Mouse (Mus musculus): Measurements from ENCODE around the gene Morf4l2. TPM values are rescaled to one million over a fixed set of nuclear protein-coding genes. Genes with fewer than 3 reads are reported as not detected.

The Morf4l2 gene
- polyA plus RNA-seq (2015; fragmentation: Nextera tagmentation; extraction: Ambion mirVana) = 558 and 567 TPM in 2 replicates

- H3K4me2 ChIP-seq = peak within 1 kb of the TSS; percentile 50
- H3K4me3 ChIP-seq = peak within 1 kb of the TSS; percentile 52
- ATAC-seq (replicated peaks) = no peak
- 0 out of 2 replicates have a peak within 1 kb of the TSS, but pooled peaks have one; percentile 48 for H3K9ac ChIP-seq
- peak within 1 kb of the TSS; percentile 93 for H3K27ac ChIP-seq
- WGBS = 83% methylated on average over 12 of the region's 12 CpGs
- no peaks in the 10 kb centered on the region for H3K36me3 ChIP-seq (replicated peaks)
- H3K9me3 ChIP-seq = no peaks in the 10 kb centered on the region
- peaks cover 6% of the 10 kb centered on the region for H3K4me1 ChIP-seq
- H3K27me3 ChIP-seq (replicated peaks) = no peaks in the 10 kb centered on the region
Observed at GRCm38 (mm10) chrX:136743459-136743858, at the start of gene Morf4l2. Morf4l2 (minus strand) TSS chrX:136743690.

DNA sequence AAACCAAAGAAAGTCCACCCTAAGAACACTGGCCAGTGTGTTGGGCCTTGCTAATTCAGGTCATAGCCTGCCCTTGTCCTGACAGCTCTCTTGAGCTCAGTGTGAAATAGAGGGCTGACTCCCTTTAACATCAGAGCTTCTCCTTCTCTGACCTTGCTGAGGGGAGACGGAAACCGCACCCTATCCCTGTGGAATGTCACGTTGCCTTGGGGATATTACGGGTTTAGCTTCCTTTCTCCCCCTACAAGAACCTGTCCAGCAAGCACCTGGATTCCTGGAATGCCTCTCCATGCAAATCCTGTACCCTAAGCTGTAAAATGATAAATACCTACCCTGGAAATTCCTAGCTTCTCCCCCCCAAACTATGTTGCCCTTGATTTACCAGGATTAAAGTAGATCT lies 46.0 kb upstream of the Morf4l2 start:
- H3K4me2 ChIP-seq = no peak overlapping the region
- no peak overlapping the region for H3K4me3 ChIP-seq
- ATAC-seq (replicated peaks) = no peak
- WGBS = 92% methylated on average over 4 of the region's 4 CpGs
- H3K9ac ChIP-seq = no peak overlapping the region
- no peaks in the 10 kb centered on the region for H3K27me3 ChIP-seq (replicated peaks)
- no peaks in the 10 kb centered on the region for H3K4me1 ChIP-seq
- H3K36me3 ChIP-seq (replicated peaks) = no peaks in the 10 kb centered on the region
- H3K9me3 ChIP-seq = no peaks in the 10 kb centered on the region
- H3K27ac ChIP-seq = no peak overlapping the region

GRCm38 (mm10) chrX:136780041-136780440 lies 36.6 kb upstream of the Morf4l2 start, which contains the start of gene Glra4:
Glra4 (minus strand) TSS chrX:136780141.
- 81% methylated on average over 3 of the region's 3 CpGs for WGBS
- H3K27me3 ChIP-seq (replicated peaks) = no peaks in the 10 kb centered on the region
- ATAC-seq (replicated peaks) = no peak

DNA sequence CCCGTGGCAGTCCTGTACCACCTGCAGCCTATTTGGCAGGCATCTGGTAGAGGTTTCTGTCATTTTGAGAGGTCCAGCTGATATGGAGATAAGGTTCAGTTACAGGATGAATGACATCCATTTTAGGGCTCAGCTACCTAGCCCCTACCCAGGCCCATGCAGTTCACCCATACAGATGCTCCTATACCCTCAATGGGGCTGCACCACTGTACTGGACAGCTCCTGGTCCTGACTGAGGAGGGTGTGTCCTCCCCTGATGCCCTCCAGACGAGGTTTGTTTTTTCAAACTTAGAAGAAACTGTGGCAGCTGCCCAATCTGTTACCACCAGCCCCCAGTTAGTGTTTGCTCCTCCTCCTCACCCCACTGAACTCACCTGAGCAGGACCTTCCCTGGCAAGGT lies 35.8 kb upstream of the Morf4l2 start:
- 55% methylated on average over 2 of the region's 2 CpGs for WGBS
- H3K4me2 ChIP-seq = no peak overlapping the region
- no peaks in the 10 kb centered on the region for H3K27me3 ChIP-seq (replicated peaks)
- no peaks in the 10 kb centered on the region for H3K4me1 ChIP-seq
- no peak for ATAC-seq (replicated peaks)
- no peak overlapping the region for H3K4me3 ChIP-seq
- no peaks in the 10 kb centered on the region for H3K9me3 ChIP-seq
- no peak overlapping the region for H3K27ac ChIP-seq
- no peak overlapping the region for H3K9ac ChIP-seq
- no peaks in the 10 kb centered on the region for H3K36me3 ChIP-seq (replicated peaks)

More at GRCm38 (mm10) chrX:136780041-136780440, 36.6 kb upstream of the Morf4l2 start, which contains the start of gene Glra4:
- H3K9ac ChIP-seq = no peak within 1 kb of the TSS
- no peak within 1 kb of the TSS for H3K27ac ChIP-seq
- H3K9me3 ChIP-seq = no peaks in the 10 kb centered on the region
- no peak within 1 kb of the TSS for H3K4me3 ChIP-seq
- no peak within 1 kb of the TSS for H3K4me2 ChIP-seq
- no peaks in the 10 kb centered on the region for H3K4me1 ChIP-seq
- no peaks in the 10 kb centered on the region for H3K36me3 ChIP-seq (replicated peaks)

DNA sequence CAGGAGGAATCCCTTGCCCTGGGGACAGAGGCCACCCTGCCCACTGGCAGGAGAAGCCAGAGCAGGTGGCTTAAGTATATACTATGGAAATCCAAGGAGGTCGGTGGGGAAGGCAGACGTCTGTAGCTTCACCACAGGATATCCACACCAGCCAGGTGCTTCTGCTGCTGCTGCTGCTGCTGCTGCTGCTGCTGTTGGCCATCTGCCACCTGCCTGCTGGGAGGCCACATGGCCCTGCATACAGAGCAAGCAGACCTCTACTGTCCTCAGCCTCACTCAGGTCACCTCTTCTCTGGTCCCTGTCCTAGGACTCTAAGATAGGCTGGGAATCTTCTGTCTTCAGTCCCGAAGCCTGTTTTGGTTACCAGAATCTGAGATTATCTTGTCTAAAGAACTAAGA lies 34.6 kb upstream of the Morf4l2 start:
- Histone ChIP-seq H3K4me3 (no peak overlapping the region), H3K4me1 (no peaks in the 10 kb centered on the region), H3K9ac (no peak overlapping the region), H3K4me2 (no peak overlapping the region), H3K27me3 (replicated peaks) (no peaks in the 10 kb centered on the region), H3K27ac (no peak overlapping the region), H3K9me3 (no peaks in the 10 kb centered on the region), H3K36me3 (replicated peaks) (no peaks in the 10 kb centered on the region)
- WGBS = 64% methylated on average over 3 of the region's 3 CpGs
- ATAC-seq (replicated peaks) = no peak

GRCm38 (mm10) chrX:136773035-136773434 lies 29.5 kb upstream of the Morf4l2 start:
- no peak for ATAC-seq (replicated peaks)

DNA sequence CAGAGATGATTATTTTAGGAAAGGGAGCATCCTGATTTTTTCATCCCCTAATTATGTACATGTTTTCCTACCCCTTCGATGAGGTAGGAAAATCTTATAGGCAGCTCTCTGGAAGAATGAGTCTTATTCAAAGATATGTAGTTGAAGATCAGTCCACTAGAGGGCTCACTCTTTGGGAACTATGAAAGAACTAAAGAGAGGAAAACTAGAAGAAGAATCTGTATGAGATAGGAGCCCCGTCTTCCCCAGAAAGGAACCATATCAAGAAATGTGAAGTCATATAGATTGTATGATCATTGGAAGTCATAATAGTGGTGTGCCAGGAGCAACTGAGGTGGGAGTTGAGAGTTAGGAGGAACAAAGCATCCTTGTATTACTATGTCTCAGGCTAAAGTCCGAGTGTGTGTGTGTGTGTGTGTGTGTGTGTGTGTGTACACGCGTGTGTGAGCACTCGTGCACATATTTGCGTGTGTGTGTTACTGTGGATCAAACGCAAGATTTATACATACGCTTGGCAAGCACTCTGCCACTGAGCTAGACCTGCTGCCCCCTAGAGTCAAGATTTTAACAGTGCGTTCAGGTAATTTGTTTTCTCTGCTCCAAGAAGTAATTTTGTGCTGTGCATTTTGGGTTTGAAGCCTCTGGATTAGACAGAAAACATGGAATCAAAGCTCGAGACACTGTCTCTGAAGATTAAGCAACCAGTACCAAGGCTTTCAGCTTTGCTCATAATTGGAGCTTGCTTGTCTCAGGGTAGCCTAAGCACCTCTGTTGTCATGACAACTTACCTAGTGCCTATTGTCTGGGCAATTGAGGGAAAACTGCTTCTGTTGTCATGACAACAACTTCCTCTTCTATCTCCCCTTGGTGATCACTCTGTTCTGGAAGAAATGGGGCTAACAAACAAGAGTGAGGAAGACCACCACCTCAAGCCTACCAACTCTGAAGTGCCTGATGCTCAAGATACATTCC lies 17.9 kb upstream of the Morf4l2 start:
- ATAC-seq (replicated peaks) = peak; percentile 89
- H3K4me2 ChIP-seq = no peak overlapping the region
- no peaks in the 10 kb centered on the region for H3K36me3 ChIP-seq (replicated peaks)
- H3K4me3 ChIP-seq = no peak overlapping the region
- no peaks in the 10 kb centered on the region for H3K9me3 ChIP-seq
- no peak overlapping the region for H3K9ac ChIP-seq
- WGBS = 70% methylated on average over 11 of the region's 11 CpGs
- H3K27me3 ChIP-seq (replicated peaks) = no peaks in the 10 kb centered on the region
- H3K4me1 ChIP-seq = no peaks in the 10 kb centered on the region
- H3K27ac ChIP-seq = peak overlapping the region; percentile 62

More at GRCm38 (mm10) chrX:136773035-136773434, 29.5 kb upstream of the Morf4l2 start:
- Histone ChIP-seq H3K4me1 (no peaks in the 10 kb centered on the region), H3K9me3 (no peaks in the 10 kb centered on the region), H3K27ac (no peak overlapping the region), H3K4me3 (no peak overlapping the region), H3K27me3 (replicated peaks) (no peaks in the 10 kb centered on the region), H3K9ac (no peak overlapping the region), H3K36me3 (replicated peaks) (no peaks in the 10 kb centered on the region), H3K4me2 (no peak overlapping the region)
- 90% methylated on average over 1 of the region's 1 CpGs for WGBS

- no peaks in the 10 kb centered on the region for H3K4me1 ChIP-seq
- no peak overlapping the region for H3K4me2 ChIP-seq
- no peak overlapping the region for H3K4me3 ChIP-seq
- no peaks in the 10 kb centered on the region for H3K36me3 ChIP-seq (replicated peaks)
- 94% methylated on average over 3 of the region's 3 CpGs for WGBS
- no peak overlapping the region for H3K27ac ChIP-seq
- no peaks in the 10 kb centered on the region for H3K27me3 ChIP-seq (replicated peaks)
- H3K9ac ChIP-seq = no peak overlapping the region
- no peaks in the 10 kb centered on the region for H3K9me3 ChIP-seq
- ATAC-seq (replicated peaks) = no peak
Observed at GRCm38 (mm10) chrX:136755464-136755863, 12.0 kb upstream of the Morf4l2 start.

DNA sequence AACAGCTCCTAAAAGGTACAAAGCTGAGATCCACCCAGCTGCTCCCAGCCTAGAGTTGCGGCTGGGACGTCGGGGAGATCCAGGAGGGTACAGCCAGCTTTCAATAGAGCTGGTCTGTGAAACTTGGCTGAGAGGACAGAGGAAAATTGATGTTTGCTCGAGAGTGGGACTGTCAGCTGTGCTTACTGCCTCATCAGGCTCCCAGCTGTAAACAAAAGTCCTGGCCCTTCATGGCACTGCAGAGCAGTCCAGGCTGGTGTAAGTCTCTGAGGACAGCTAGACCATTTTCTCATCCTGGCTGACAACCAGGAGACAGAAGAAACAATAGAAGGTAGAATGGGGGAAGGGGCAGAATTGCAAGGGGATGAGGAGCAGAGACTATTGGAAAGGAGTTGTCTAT lies 5.8 kb upstream of the Morf4l2 start:
- ATAC-seq (replicated peaks) = no peak
- Histone ChIP-seq H3K4me2 (no peak overlapping the region), H3K27me3 (replicated peaks) (no peaks in the 10 kb centered on the region), H3K4me3 (no peak overlapping the region), H3K27ac (no peak overlapping the region), H3K9me3 (no peaks in the 10 kb centered on the region), H3K36me3 (replicated peaks) (no peaks in the 10 kb centered on the region), H3K9ac (no peak overlapping the region), H3K4me1 (no peaks in the 10 kb centered on the region)
- 90% methylated on average over 4 of the region's 4 CpGs for WGBS

DNA sequence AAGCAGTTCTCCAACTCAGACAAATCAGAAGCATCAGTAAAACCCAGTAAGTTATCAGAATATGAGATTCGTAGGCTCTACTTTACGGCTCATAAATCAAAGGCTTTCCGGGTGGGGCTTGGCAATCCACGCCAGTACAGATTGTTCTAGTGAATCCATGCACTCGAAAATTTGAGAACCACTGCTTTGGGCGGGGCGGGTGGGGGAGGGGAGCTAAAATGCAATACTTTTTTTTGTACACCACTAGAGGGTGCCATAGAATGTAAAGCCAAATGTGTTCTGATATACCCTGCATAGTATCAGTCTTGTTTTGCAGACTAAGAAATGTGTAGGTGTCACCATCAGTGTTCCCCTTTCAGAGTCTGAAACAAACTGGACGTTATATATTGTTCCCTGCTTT lies 1.2 kb upstream of the Morf4l2 start:
- Histone ChIP-seq H3K9me3 (no peaks in the 10 kb centered on the region), H3K36me3 (replicated peaks) (no peaks in the 10 kb centered on the region), H3K27me3 (replicated peaks) (no peaks in the 10 kb centered on the region), H3K4me3 (no peak overlapping the region), H3K27ac (no peak overlapping the region), H3K4me2 (no peak overlapping the region), H3K9ac (no peak overlapping the region), H3K4me1 (no peaks in the 10 kb centered on the region)
- whole genome bisulfite sequencing = 82% methylated on average over 8 of the region's 8 CpGs
- no peak for ATAC-seq (replicated peaks)

GRCm38 (mm10) chrX:136742661-136743103 lies 808 bp downstream of the Morf4l2 start:
- Histone ChIP-seq H3K27me3 (replicated peaks) (no peaks in the 10 kb centered on the region), H3K36me3 (replicated peaks) (no peaks in the 10 kb centered on the region), H3K4me2 (peak overlapping the region; percentile 50), H3K4me3 (peak overlapping the region; percentile 52), H3K9ac (0 out of 2 replicates have a peak overlapping the region, but pooled peaks have one; percentile 48), H3K4me1 (peaks cover 8% of the 10 kb centered on the region), H3K27ac (peak overlapping the region; percentile 93), H3K9me3 (no peaks in the 10 kb centered on the region)
- 32% methylated on average over 5 of the region's 5 CpGs for WGBS
- no peak for ATAC-seq (replicated peaks)

GRCm38 (mm10) chrX:136742241-136742640 lies 1.2 kb downstream of the Morf4l2 start:
- WGBS = 21% methylated on average over 10 of the region's 10 CpGs
- peak overlapping the region; percentile 52 for H3K4me3 ChIP-seq
- no peaks in the 10 kb centered on the region for H3K36me3 ChIP-seq (replicated peaks)
- H3K9me3 ChIP-seq = no peaks in the 10 kb centered on the region
- peak overlapping the region; percentile 93 for H3K27ac ChIP-seq
- no peaks in the 10 kb centered on the region for H3K27me3 ChIP-seq (replicated peaks)
- H3K9ac ChIP-seq = peak overlapping the region; percentile 48; the same call in 1 of the 2 replicates
- H3K4me2 ChIP-seq = peak overlapping the region; percentile 50
- no peak for ATAC-seq (replicated peaks)
- H3K4me1 ChIP-seq = peaks cover 8% of the 10 kb centered on the region

All from midbrain, embryonic 15.5 days (tissue).